Mouse (Mus musculus) CH12.LX (cell line): ENCODE measurements around the gene Tspan5. TPM values are rescaled to one million over a fixed set of nuclear protein-coding genes. Genes with fewer than 3 reads are reported as not detected.

Experiments
- DNase-seq: peaks from one replicate; pipeline ENCODE4 v3.0.0-alpha.2; 2013; ENCODE audit errors: extremely low read depth
- H3K27ac ChIP-seq: 2 replicates; pipeline ENCODE4 v1.5.1; 2012; ENCODE audit warnings: low read depth, mild to moderate bottlenecking, control low read depth, moderate library complexity; ENCODE audit not compliant: insufficient read depth
- H3K27me3 ChIP-seq: replicated peaks from 2 replicates; pipeline ENCODE3; 2012; ENCODE audit warnings: inconsistent platforms
- H3K36me3 ChIP-seq, 2 experiments: replicated peaks in 1 of 2; 2 replicates each; pipeline versions ENCODE3 to v1.6.1; 2012; ENCODE audit warnings: inconsistent platforms in 1 of 2, low read length in 1 of 2, mild to moderate bottlenecking in 1 of 2, mixed read lengths in 1 of 2, moderate library complexity in 1 of 2; ENCODE audit not compliant: control insufficient read depth in 1 of 2, insufficient read depth in 1 of 2
- H3K4me1 ChIP-seq, 2 experiments: 2 replicates each; pipeline ENCODE4 v1.6.1; 2012; ENCODE audit warnings: inconsistent platforms in 1 of 2, moderate library complexity in 1 of 2; ENCODE audit not compliant: insufficient read depth in 2 of 2, control insufficient read depth in 1 of 2
- H3K4me2 ChIP-seq: 2 replicates; pipeline ENCODE4 v1.6.1; 2012; ENCODE audit warnings: low read depth, mild to moderate bottlenecking, control low read depth; ENCODE audit not compliant: poor library complexity, insufficient read depth, severe bottlenecking
- H3K4me3 ChIP-seq, 3 experiments: fragments of 150-350 bp in 1 of 3; sonication (generic) in 1 of 3; replicated peaks in 1 of 3; 2 replicates each; pipeline versions ENCODE3 to v1.5.1; 2011 to 2012; ENCODE audit warnings: low read depth in 2 of 3, low read length in 2 of 3, mild to moderate bottlenecking in 2 of 3, moderate library complexity in 2 of 3, control low read depth in 1 of 3, improper control_type of control experiment in 1 of 3, inconsistent platforms in 1 of 3, mixed read lengths in 1 of 3; ENCODE audit not compliant: poor library complexity in 1 of 3
- H3K79me2 ChIP-seq: replicated peaks from 2 replicates; pipeline ENCODE4 v1.6.1; 2012; ENCODE audit warnings: mild to moderate bottlenecking, moderate library complexity; ENCODE audit not compliant: control insufficient read depth, poor library complexity, insufficient read depth, severe bottlenecking; ENCODE audit errors: extremely low read depth
- H3K9ac ChIP-seq: 2 replicates; pipeline ENCODE4 v1.6.1; 2012; ENCODE audit warnings: low read depth, mild to moderate bottlenecking, control low read depth, moderate library complexity; ENCODE audit not compliant: insufficient read depth
- H3K9me3 ChIP-seq: replicated peaks from 2 replicates; pipeline ENCODE3; 2012; ENCODE audit warnings: low read length, inconsistent platforms, mixed read lengths
- BHLHE40 ChIP-seq: IDR thresholded peaks from 2 replicates; pipeline ENCODE4 v1.6.1; 2011; ENCODE audit warnings: mild to moderate bottlenecking, low read depth, low read length, improper control_type of control experiment
- CHD1 ChIP-seq: IDR thresholded peaks from 2 replicates; pipeline ENCODE4 v1.6.1; 2012; ENCODE audit warnings: low read depth, low read length, improper control_type of control experiment, inconsistent platforms
- E2F4 ChIP-seq: IDR thresholded peaks from 2 replicates; pipeline ENCODE4 v1.6.1; 2011; ENCODE audit warnings: low read depth, low read length, improper control_type of control experiment; ENCODE audit not compliant: insufficient replicate concordance
- ETS1 ChIP-seq: conservative IDR thresholded peaks from 2 replicates; pipeline ENCODE4 v1.6.1; 2012; ENCODE audit warnings: low read depth, mild to moderate bottlenecking, inconsistent platforms, low read length, improper control_type of control experiment, moderate library complexity
- HCFC1 ChIP-seq: IDR thresholded peaks from 2 replicates; pipeline ENCODE4 v1.6.1; 2012; ENCODE audit warnings: low read depth, mild to moderate bottlenecking, inconsistent platforms, low read length, improper control_type of control experiment
- IRF4 ChIP-seq: IDR thresholded peaks from 2 replicates; pipeline ENCODE4 v1.6.1; 2014; ENCODE audit warnings: low read depth, mild to moderate bottlenecking, inconsistent platforms, low read length, improper control_type of control experiment
- KAT2A ChIP-seq: IDR thresholded peaks from 2 replicates; pipeline ENCODE4 v1.6.1; 2012; ENCODE audit warnings: low read length, improper control_type of control experiment, inconsistent platforms; ENCODE audit not compliant: insufficient replicate concordance
- MAX ChIP-seq: IDR thresholded peaks from 2 replicates; pipeline ENCODE4 v1.6.1; 2011; ENCODE audit warnings: low read length, improper control_type of control experiment
- MEF2A ChIP-seq: IDR thresholded peaks from 2 replicates; pipeline ENCODE4 v1.6.1; 2014; ENCODE audit warnings: low read depth, mild to moderate bottlenecking, inconsistent platforms, low read length, improper control_type of control experiment, borderline replicate concordance
- POLR2A ChIP-seq: IDR thresholded peaks from 2 replicates; pipeline ENCODE4 v1.6.1; 2011; ENCODE audit warnings: low read depth, mild to moderate bottlenecking, improper control_type of control experiment, low read length
- POLR2AphosphoS2 ChIP-seq: IDR thresholded peaks from 2 replicates; pipeline ENCODE4 v1.6.1; 2011; ENCODE audit warnings: low read depth, low read length, improper control_type of control experiment
- RCOR1 ChIP-seq: conservative IDR thresholded peaks from 2 replicates; pipeline ENCODE4 v1.6.1; 2012; ENCODE audit warnings: low read depth, mild to moderate bottlenecking, inconsistent platforms, low read length, improper control_type of control experiment
- SMC3 ChIP-seq: IDR thresholded peaks from 2 replicates; pipeline ENCODE4 v1.6.1; 2011; ENCODE audit warnings: low read depth, low read length, improper control_type of control experiment
- TBP ChIP-seq: conservative IDR thresholded peaks from 2 replicates; pipeline ENCODE4 v1.6.1; 2011; ENCODE audit warnings: low read depth, low read length, improper control_type of control experiment
- TCF12 ChIP-seq: IDR thresholded peaks from 2 replicates; pipeline ENCODE4 v1.6.1; 2014; ENCODE audit warnings: low read depth, mild to moderate bottlenecking, inconsistent platforms, low read length, improper control_type of control experiment
- UBTF ChIP-seq: IDR thresholded peaks from 2 replicates; pipeline ENCODE4 v1.6.1; 2012; ENCODE audit warnings: low read depth, mild to moderate bottlenecking, inconsistent platforms, low read length, improper control_type of control experiment, moderate library complexity
- USF1 ChIP-seq: IDR thresholded peaks from 2 replicates; pipeline ENCODE4 v1.6.1; 2014; ENCODE audit warnings: low read depth, mild to moderate bottlenecking, inconsistent platforms, low read length, improper control_type of control experiment
- ZC3H11A ChIP-seq: IDR thresholded peaks from 2 replicates; pipeline ENCODE4 v1.6.1; 2012; ENCODE audit warnings: low read depth, mild to moderate bottlenecking, inconsistent platforms, low read length, improper control_type of control experiment
- ZKSCAN1 ChIP-seq: IDR thresholded peaks from 2 replicates; pipeline ENCODE4 v1.6.1; 2012; ENCODE audit warnings: low read depth, inconsistent platforms, low read length, improper control_type of control experiment, borderline replicate concordance
- ZNF384 ChIP-seq: IDR thresholded peaks from 2 replicates; pipeline ENCODE4 v1.6.1; 2012; ENCODE audit warnings: low read depth, low read length, improper control_type of control experiment, inconsistent platforms
- dilution Hi-C: fragments of 300-500 bp; cut with MboI; formaldehyde crosslinking; loops from 2 replicates; pipeline ENCODE4 v1.14.3; 2020; ENCODE audit warnings: low sequenced_read_pairs; ENCODE audit not compliant: extremely low pct_unique_long_range_greater_than_20kb, extremely low pct_ligation_motif_present
- in situ Hi-C: fragments of 300-500 bp; cut with MboI; formaldehyde crosslinking; loops from 3 replicates; pipeline ENCODE4 v1.14.3; 2019; ENCODE audit warnings: low sequenced_read_pairs, low pct_ligation_motif_present, low pct_unique_long_range_greater_than_20kb, mixed read lengths
- polyA plus RNA-seq: library from polyadenylated mRNA; unstranded; fragments of >175 nt; gene quantifications from 2 replicates; pipeline ENCODE4 v1.2.1, GENCODE M21; 2012; ENCODE audit warnings: low read depth; ENCODE audit not compliant: insufficient read length
- total RNA-seq, 2 experiments: library from RNA; depleted of rRNA; stranded (reverse); fragments of 300-350 nt in 1 of 2; fragments of >200 nt in 1 of 2; gene quantifications; 2 replicates each; pipeline ENCODE4 v1.2.3; 2012 to 2014

Tspan5 gene
- total and polyA plus RNA-seq, 3 experiments: 17.2 to 43.1 (median 25.9) TPM

DNA sequence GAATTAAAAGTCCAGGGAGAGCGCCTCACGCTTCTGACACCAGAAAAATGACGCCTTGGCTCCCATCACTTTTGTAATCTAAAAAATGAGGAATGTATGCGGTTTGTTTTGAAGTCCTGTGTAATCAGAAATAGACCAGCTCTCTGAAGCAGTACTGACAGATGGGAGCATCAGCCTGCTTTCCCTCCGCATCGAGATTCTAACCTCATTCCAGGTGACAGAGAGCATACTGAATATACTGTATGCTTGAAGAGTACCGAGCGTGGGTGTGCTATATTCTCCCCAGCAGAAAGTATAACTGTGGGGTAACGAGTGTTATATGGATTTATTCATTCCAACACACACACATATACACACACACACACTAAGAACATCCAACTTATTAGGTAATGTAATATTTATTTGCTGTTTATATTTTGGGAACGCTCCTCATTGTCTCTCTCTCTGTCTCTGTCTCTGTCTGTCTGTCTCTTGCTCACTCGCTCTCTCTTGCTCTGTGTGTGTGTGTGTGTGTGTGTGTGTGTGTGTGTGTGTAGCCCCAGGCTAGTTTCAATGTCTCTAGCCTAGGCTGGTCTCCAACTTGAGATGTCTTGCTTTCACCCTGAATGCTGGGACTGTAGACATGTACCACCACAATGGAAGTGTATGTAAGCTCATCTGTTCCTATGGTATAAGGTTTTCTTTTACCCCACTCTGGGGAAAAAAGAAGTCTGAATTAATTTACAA is 139.2 kb downstream of the Tspan5 start:
- H3K36me3 ChIP-seq: peaks cover 0 to 56% of the 10 kb centered on the region in 2 experiments
- in situ Hi-C loops (no loop called here), dilution Hi-C loops (no loop called here)
- no peaks in the 10 kb centered on the region for H3K9me3 ChIP-seq
- DNase-seq: no peak
- H3K27me3 ChIP-seq: no peaks in the 10 kb centered on the region
- no peaks in the 10 kb centered on the region for H3K79me2 ChIP-seq
- H3K4me1 ChIP-seq: peaks cover 0 to 12% of the 10 kb centered on the region in 2 experiments; a peak in 2 of 4 replicates
- no peak for TF ChIP-seq ZKSCAN1
- TF ChIP-seq POLR2AphosphoS2: no peak
- TF ChIP-seq KAT2A: no peak
- TF ChIP-seq E2F4: no peak
- TF ChIP-seq ZC3H11A: no peak
- no peak for TF ChIP-seq USF1
- TF ChIP-seq MAX: no peak
- TF ChIP-seq CHD1: no peak
- no peak for TF ChIP-seq TBP
- no peak for TF ChIP-seq POLR2A
- TF ChIP-seq MEF2A: no peak
- TF ChIP-seq TCF12: no peak
- TF ChIP-seq SMC3: no peak
- no peak for TF ChIP-seq RCOR1
- no peak for TF ChIP-seq IRF4
- TF ChIP-seq UBTF: no peak
- no peak for TF ChIP-seq BHLHE40
- no peak overlapping the region for H3K4me3 ChIP-seq
- no peak overlapping the region for H3K4me2 ChIP-seq
- no peak overlapping the region for H3K9ac ChIP-seq
- no peak overlapping the region for H3K27ac ChIP-seq

DNA sequence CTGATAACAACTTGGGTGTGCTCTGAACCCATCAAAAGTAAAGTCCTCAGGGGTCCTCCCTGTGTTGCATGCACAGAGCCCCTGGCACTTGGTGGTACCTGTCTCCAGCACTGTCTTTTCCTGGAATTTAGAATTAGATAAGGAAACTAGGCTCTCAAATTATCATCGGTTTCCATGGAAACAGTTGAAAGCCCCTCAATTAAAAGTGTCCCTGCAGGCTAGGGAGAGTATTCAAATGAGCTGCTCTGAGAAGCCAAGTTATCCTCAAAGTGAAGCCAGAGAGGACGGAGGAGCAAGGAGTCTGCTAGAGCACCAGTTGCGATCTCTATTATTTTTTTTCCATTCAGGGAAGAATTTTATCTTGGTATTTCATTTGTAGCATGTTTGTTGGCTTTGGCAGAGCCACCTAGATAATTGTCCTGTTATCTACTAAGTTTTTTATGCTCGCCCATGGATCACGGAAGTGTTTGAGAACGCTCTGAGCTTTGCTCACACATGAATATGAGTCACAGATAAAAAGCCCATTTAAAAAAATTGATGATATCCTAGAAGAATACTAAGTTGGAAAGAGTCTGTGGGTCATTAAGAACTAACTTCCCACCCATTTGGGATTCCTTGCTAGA is 139.8 kb downstream of the Tspan5 start:
- DNase-seq: no peak
- H3K4me2 ChIP-seq: no peak overlapping the region
- H3K4me1 ChIP-seq: peaks cover 0 to 5% of the 10 kb centered on the region in 2 experiments; a peak in 1 of 4 replicates
- H3K27me3 ChIP-seq: no peaks in the 10 kb centered on the region
- H3K79me2 ChIP-seq: no peaks in the 10 kb centered on the region
- dilution Hi-C loops (no loop called here), in situ Hi-C loops (no loop called here)
- no peak for TF ChIP-seq HCFC1
- TF ChIP-seq POLR2AphosphoS2: no peak
- TF ChIP-seq ETS1: no peak
- TF ChIP-seq ZNF384: no peak
- peaks cover 0 to 49% of the 10 kb centered on the region in 2 experiments for H3K36me3 ChIP-seq
- H3K9me3 ChIP-seq: no peaks in the 10 kb centered on the region
- no peak overlapping the region for H3K27ac ChIP-seq
- no peak overlapping the region for H3K4me3 ChIP-seq
- no peak overlapping the region for H3K9ac ChIP-seq
